Comparison of ENCODE assay signal across 19 mouse cellular contexts in genomic region chr17:32481766-32482165, GRCm38 (mm10). TPM values are rescaled to one million over a fixed set of nuclear protein-coding genes. Genes with fewer than 3 reads are reported as not detected.
"Had no signal": no experiment of that assay in that cellular context is flagged by ENCODE, and none has a peak within 500 bp of the region (broad histone marks: within the 10 kb centered on the region; RNA-seq: fewer than 3 reads in every experiment).

No protein-coding gene starts in this region.

- DNase-seq: kidney, adult 2 months; kidney, postnatal 25 days; layer of hippocampus, adult 9-11 months; liver, embryonic 13.5 days; lung, adult 2 months; lung, postnatal 14 days; lung, postnatal 4 days; midbrain, embryonic 14.5 days; right cerebral cortex, postnatal 25 days; spleen, adult 18-20 months; thymus, adult 2 months; thymus, postnatal 14 days; thymus, postnatal 4 days had no signal

RNA-seq across cellular contexts. Expression of gene Cyp4f17, which starts 24.1 kb away (rescaled TPM):
- total RNA-seq: megakaryocyte-erythroid progenitor cell, adult 5-6 weeks had no signal

RNA-seq across cellular contexts. Expression of gene Cyp4f39, which starts 29.2 kb away (rescaled TPM):
- total RNA-seq: layer of hippocampus, adult 2 months; layer of hippocampus, postnatal 25 days; left cerebral cortex, adult 18-20 months; left cerebral cortex, postnatal 36 days had no signal

RNA-seq across cellular contexts. Expression of gene Pglyrp2, which starts 57.8 kb away (rescaled TPM):
- total RNA-seq: layer of hippocampus, adult 2 months; layer of hippocampus, postnatal 25 days; left cerebral cortex, adult 18-20 months; left cerebral cortex, postnatal 36 days; midbrain, postnatal 0 days had no signal
